ENCODE assay signal across 21 mouse cellular contexts in the genomic region with DNA sequence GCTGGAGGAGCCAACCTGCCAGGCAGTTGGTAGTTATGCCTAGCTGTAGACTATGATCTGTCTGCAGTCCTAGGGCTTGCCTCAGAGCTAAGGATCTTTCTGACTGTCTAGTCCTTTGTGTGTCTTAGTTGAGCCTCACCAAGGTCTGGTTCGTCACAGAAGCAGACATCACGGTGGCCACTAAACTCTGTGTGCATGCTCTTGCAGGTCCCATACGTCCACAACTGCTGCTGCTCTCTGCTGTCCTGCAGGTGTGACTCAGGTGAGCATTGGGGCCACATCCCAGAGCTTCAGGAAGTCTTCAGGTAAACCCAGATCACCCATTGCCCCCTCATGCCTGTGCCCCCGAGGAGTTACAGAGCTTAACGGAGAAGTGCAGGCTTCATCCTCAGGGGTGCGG. TPM values are rescaled to one million over a fixed set of nuclear protein-coding genes. Genes with fewer than 3 reads are reported as not detected.
DNase-seq lines count a peak whose midpoint lies in the region; ATAC-seq and TF ChIP-seq lines count a peak whose summit lies in the region.
"Had no signal": no experiment of that assay in that cellular context is flagged by ENCODE, and none has a peak within 500 bp of the region (broad histone marks: within the 10 kb centered on the region; RNA-seq: fewer than 3 reads in every experiment).

No protein-coding gene starts in this region.

- no peak overlapping the region for H3K27ac ChIP-seq in embryonic facial prominence, embryonic 15.5 days (replicated peaks)
- no peak overlapping the region for H3K27ac ChIP-seq in embryonic facial prominence, embryonic 10.5 days (replicated peaks)
- no peak overlapping the region for H3K27ac ChIP-seq in limb, embryonic 15.5 days
- no peak overlapping the region for H3K27ac ChIP-seq in limb, embryonic 10.5 days
- H3K27ac ChIP-seq in midbrain, embryonic 10.5 days (replicated peaks): 0 out of 2 replicates have a peak overlapping the region, but pooled peaks have one; percentile 13
- no peak overlapping the region for H3K27ac ChIP-seq in midbrain, embryonic 14.5 days (replicated peaks; ENCODE audit: low read depth, low read length)

- 88% methylated on average over 6 of the region's 6 CpGs for WGBS in embryonic facial prominence, embryonic 15.5 days
- 90% methylated on average over 6 of the region's 6 CpGs for WGBS in embryonic facial prominence, embryonic 10.5 days
- 84% methylated on average over 6 of the region's 6 CpGs for WGBS in limb, embryonic 15.5 days
- 91% methylated on average over 6 of the region's 6 CpGs for WGBS in limb, embryonic 10.5 days
- WGBS in midbrain, embryonic 10.5 days: 82% methylated on average over 6 of the region's 6 CpGs
- WGBS in midbrain, embryonic 14.5 days: 86% methylated on average over 6 of the region's 6 CpGs

- peaks cover 9% of the 10 kb centered on the region for H3K27me3 ChIP-seq in embryonic facial prominence, embryonic 15.5 days
- H3K27me3 ChIP-seq in embryonic facial prominence, embryonic 10.5 days (replicated peaks; ENCODE audit: low read depth, poor library complexity, severe bottlenecking): peaks cover 20% of the 10 kb centered on the region
- peaks cover 8% of the 10 kb centered on the region for H3K27me3 ChIP-seq in limb, embryonic 15.5 days
- peaks cover 18% of the 10 kb centered on the region for H3K27me3 ChIP-seq in limb, embryonic 10.5 days (ENCODE audit: low read depth, poor library complexity, severe bottlenecking)
- H3K27me3 ChIP-seq in midbrain, embryonic 10.5 days (ENCODE audit: low read depth, poor library complexity, severe bottlenecking): peaks cover 20% of the 10 kb centered on the region
- 0 out of 2 replicates have a peak, but pooled peaks cover under 1% of the 10 kb centered on the region for H3K27me3 ChIP-seq in midbrain, embryonic 14.5 days (ENCODE audit: control insufficient read depth, insufficient read depth, low read length)
- H3K27me3 ChIP-seq in myocyte (ENCODE audit: control insufficient read depth, insufficient read depth, insufficient read length): no peaks in the 10 kb centered on the region

- no peak overlapping the region for H3K9ac ChIP-seq in embryonic facial prominence, embryonic 15.5 days
- no peak overlapping the region for H3K9ac ChIP-seq in limb, embryonic 15.5 days
- no peak overlapping the region for H3K9ac ChIP-seq in midbrain, embryonic 14.5 days (replicated peaks; ENCODE audit: low read length)

- H3K4me2 ChIP-seq in embryonic facial prominence, embryonic 15.5 days (replicated peaks): no peak overlapping the region
- H3K4me2 ChIP-seq in limb, embryonic 15.5 days: no peak overlapping the region
- no peak overlapping the region for H3K4me2 ChIP-seq in midbrain, embryonic 14.5 days (ENCODE audit: low read length)
- peak overlapping the region; percentile 65 for H3K4me2 ChIP-seq in myocyte (ENCODE audit: low read depth)

- no peak for DNase-seq in embryonic facial prominence, embryonic 10.5 days (ENCODE audit: low spot score)
- no peak for DNase-seq in limb, embryonic 10.5 days (ENCODE audit: low spot score)
- DNase-seq in midbrain, embryonic 10.5 days (ENCODE audit: low spot score): no peak
- DNase-seq in midbrain, embryonic 14.5 days: no peak
- no peak for DNase-seq in layer of hippocampus, postnatal 14 days (ENCODE audit: low spot score in 2 of 2)
- DNase-seq: adrenal gland, adult 2 months; adrenal gland, adult 8-10 months; adrenal gland, postnatal 10 days; adrenal gland, postnatal 14 days; adrenal gland, postnatal 25 days; adrenal gland, postnatal 36 days; B cell, adult 2 months; cerebellum, adult 11 months; cerebellum, adult 11-12 months had no signal

- H3K4me1 ChIP-seq in embryonic facial prominence, embryonic 15.5 days: no peaks in the 10 kb centered on the region; the same call in 1 of the 2 replicates
- peaks cover 20% of the 10 kb centered on the region for H3K4me1 ChIP-seq in embryonic facial prominence, embryonic 10.5 days
- H3K4me1 ChIP-seq in limb, embryonic 15.5 days: no peaks in the 10 kb centered on the region
- H3K4me1 ChIP-seq in limb, embryonic 10.5 days: peaks cover 16% of the 10 kb centered on the region
- H3K4me1 ChIP-seq in midbrain, embryonic 10.5 days: peaks cover 41% of the 10 kb centered on the region
- H3K4me1 ChIP-seq in midbrain, embryonic 14.5 days (ENCODE audit: control insufficient read depth, insufficient read depth, low read length): 0 out of 2 replicates have a peak, but pooled peaks cover 3% of the 10 kb centered on the region

- no peak for ATAC-seq in embryonic facial prominence, embryonic 15.5 days (ENCODE audit: insufficient number of reproducible peaks, low FRiP score, low TSS enrichment, low read depth)
- ATAC-seq in limb, embryonic 15.5 days (ENCODE audit: insufficient number of reproducible peaks, low FRiP score, low TSS enrichment, low read depth): no peak
- no peak for ATAC-seq in midbrain, embryonic 14.5 days (ENCODE audit: low FRiP score, low TSS enrichment)
- ATAC-seq: activated CD4-positive, CD25-positive, alpha-beta regulatory T cell, adult 4 months; CD4-positive, CD25-positive, alpha-beta regulatory T cell, adult 4 months; Patski had no signal

- TF ChIP-seq POLR2A in myocyte (IDR thresholded peaks at IDR 0.05; ENCODE audit: insufficient read length, low read depth): peak; percentile 65

- no peaks in the 10 kb centered on the region for H3K36me3 ChIP-seq in embryonic facial prominence, embryonic 15.5 days
- no peaks in the 10 kb centered on the region for H3K36me3 ChIP-seq in embryonic facial prominence, embryonic 10.5 days (replicated peaks)
- H3K36me3 ChIP-seq in limb, embryonic 15.5 days: no peaks in the 10 kb centered on the region
- H3K36me3 ChIP-seq in limb, embryonic 10.5 days: no peaks in the 10 kb centered on the region
- H3K36me3 ChIP-seq in midbrain, embryonic 10.5 days: no peaks in the 10 kb centered on the region
- H3K36me3 ChIP-seq in midbrain, embryonic 14.5 days (ENCODE audit: control insufficient read depth, insufficient read depth, low read length): no peaks in the 10 kb centered on the region
- H3K36me3 ChIP-seq in myocyte (ENCODE audit: control insufficient read depth, insufficient read depth): no peaks in the 10 kb centered on the region
- H3K36me3 ChIP-seq: G1E had no signal

- H3K9me3 ChIP-seq in embryonic facial prominence, embryonic 15.5 days (replicated peaks): no peaks in the 10 kb centered on the region
- no peaks in the 10 kb centered on the region for H3K9me3 ChIP-seq in embryonic facial prominence, embryonic 10.5 days
- H3K9me3 ChIP-seq in limb, embryonic 15.5 days: no peaks in the 10 kb centered on the region
- H3K9me3 ChIP-seq in limb, embryonic 10.5 days (replicated peaks): no peaks in the 10 kb centered on the region
- no peaks in the 10 kb centered on the region for H3K9me3 ChIP-seq in midbrain, embryonic 10.5 days (replicated peaks)
- H3K9me3 ChIP-seq in midbrain, embryonic 14.5 days (ENCODE audit: control insufficient read depth, low read length): no peaks in the 10 kb centered on the region
- H3K9me3 ChIP-seq: G1E had no signal

- peak overlapping the region; percentile 3; the same call in 1 of the 2 replicates for H3K4me3 ChIP-seq in embryonic facial prominence, embryonic 15.5 days (replicated peaks)
- no peak overlapping the region for H3K4me3 ChIP-seq in embryonic facial prominence, embryonic 10.5 days
- H3K4me3 ChIP-seq in limb, embryonic 15.5 days: 0 out of 2 replicates have a peak overlapping the region, but pooled peaks have one; percentile 3
- no peak overlapping the region for H3K4me3 ChIP-seq in limb, embryonic 10.5 days
- H3K4me3 ChIP-seq in midbrain, embryonic 10.5 days: no peak overlapping the region
- no peak overlapping the region for H3K4me3 ChIP-seq in midbrain, embryonic 14.5 days (replicated peaks; ENCODE audit: low read depth, low read length)
- peak overlapping the region; percentile 43 for H3K4me3 ChIP-seq in myocyte

- no peaks in the 10 kb centered on the region for H3K79me2 ChIP-seq in myocyte (ENCODE audit: control insufficient read depth, insufficient read depth)

- H3ac ChIP-seq in myocyte (ENCODE audit: control insufficient read depth, insufficient read length): no peak overlapping the region

RNA-seq across cellular contexts. Expression of a gene that starts 0.8 kb away (rescaled TPM):
- polyA plus RNA-seq in embryonic facial prominence, embryonic 15.5 days (2015; fragmentation: Nextera tagmentation; extraction: Ambion mirVana): 150 and 219 TPM in 2 replicates
- polyA plus RNA-seq in embryonic facial prominence, embryonic 10.5 days (2016; fragmentation: Nextera tagmentation; extraction: Ambion mirVana): 0.21 and 0.30 TPM in 2 replicates
- 127 and 317 TPM in 2 replicates for polyA plus RNA-seq in limb, embryonic 15.5 days (2015; fragmentation: Nextera tagmentation; extraction: Ambion mirVana)
- polyA plus RNA-seq in limb, embryonic 10.5 days (2016; fragmentation: Nextera tagmentation; extraction: Ambion mirVana): 0.24 and 0.78 TPM in 2 replicates
- 0.11 and 0.37 TPM in 2 replicates for polyA plus RNA-seq in midbrain, embryonic 10.5 days (2016; fragmentation: Nextera tagmentation; extraction: Ambion mirVana)
- 0.12 and 0.18 TPM in 2 replicates for polyA plus RNA-seq in midbrain, embryonic 14.5 days (2014; fragmentation: Nextera tagmentation; extraction: Ambion mirVana)
- polyA plus RNA-seq in myocyte (2012; fragmentation: generic; extraction: Trizol): 876 TPM
- under 1 TPM; 0.64 to 0.67 TPM for total RNA-seq in layer of hippocampus, postnatal 14 days (2021)
- total RNA-seq: adrenal gland, postnatal 25 days; G1E had no signal
- polyA plus RNA-seq: adrenal gland, adult 2 months; G1E had no signal

RNA-seq across cellular contexts. Expression of a gene that starts 26.4 kb away (rescaled TPM):
- polyA plus RNA-seq in embryonic facial prominence, embryonic 15.5 days (2015; fragmentation: Nextera tagmentation; extraction: Ambion mirVana): 16.7 and 17.0 TPM in 2 replicates
- 23.7 and 26.4 TPM in 2 replicates for polyA plus RNA-seq in embryonic facial prominence, embryonic 10.5 days (2016; fragmentation: Nextera tagmentation; extraction: Ambion mirVana)
- 16.4 and 16.8 TPM in 2 replicates for polyA plus RNA-seq in limb, embryonic 15.5 days (2015; fragmentation: Nextera tagmentation; extraction: Ambion mirVana)
- polyA plus RNA-seq in limb, embryonic 10.5 days (2016; fragmentation: Nextera tagmentation; extraction: Ambion mirVana): 22.8 and 24.7 TPM in 2 replicates
- polyA plus RNA-seq in midbrain, embryonic 10.5 days (2016; fragmentation: Nextera tagmentation; extraction: Ambion mirVana): 20.3 and 22.5 TPM in 2 replicates
- 11.3 and 13.1 TPM in 2 replicates for polyA plus RNA-seq in midbrain, embryonic 14.5 days (2014; fragmentation: Nextera tagmentation; extraction: Ambion mirVana)
- 14.7 TPM for polyA plus RNA-seq in myocyte (2012; fragmentation: generic; extraction: Trizol)
- 1 to 10 TPM; 8.4 to 8.5 TPM for total RNA-seq in layer of hippocampus, postnatal 14 days (2021)

RNA-seq across cellular contexts. Expression of a gene that starts 26.5 kb away (rescaled TPM):
- 33.9 and 35.4 TPM in 2 replicates for polyA plus RNA-seq in embryonic facial prominence, embryonic 15.5 days (2015; fragmentation: Nextera tagmentation; extraction: Ambion mirVana)
- 30.4 and 32.6 TPM in 2 replicates for polyA plus RNA-seq in embryonic facial prominence, embryonic 10.5 days (2016; fragmentation: Nextera tagmentation; extraction: Ambion mirVana)
- polyA plus RNA-seq in limb, embryonic 15.5 days (2015; fragmentation: Nextera tagmentation; extraction: Ambion mirVana): 30.3 and 33.8 TPM in 2 replicates
- polyA plus RNA-seq in limb, embryonic 10.5 days (2016; fragmentation: Nextera tagmentation; extraction: Ambion mirVana): 31.3 and 34.0 TPM in 2 replicates
- 30.0 and 37.6 TPM in 2 replicates for polyA plus RNA-seq in midbrain, embryonic 10.5 days (2016; fragmentation: Nextera tagmentation; extraction: Ambion mirVana)
- 29.3 and 36.6 TPM in 2 replicates for polyA plus RNA-seq in midbrain, embryonic 14.5 days (2014; fragmentation: Nextera tagmentation; extraction: Ambion mirVana)
- 13.1 TPM for polyA plus RNA-seq in myocyte (2012; fragmentation: generic; extraction: Trizol)
- total RNA-seq in layer of hippocampus, postnatal 14 days (2021): 10 to 100 TPM; 19.8 to 22.2 TPM

RNA-seq across cellular contexts. Expression of a gene that starts 53.9 kb away (rescaled TPM):
- polyA plus RNA-seq in embryonic facial prominence, embryonic 15.5 days (2015; fragmentation: Nextera tagmentation; extraction: Ambion mirVana): 1.9 and 2.2 TPM in 2 replicates
- 0.69 and 1.2 TPM in 2 replicates for polyA plus RNA-seq in embryonic facial prominence, embryonic 10.5 days (2016; fragmentation: Nextera tagmentation; extraction: Ambion mirVana)
- 1.1 and 2.3 TPM in 2 replicates for polyA plus RNA-seq in limb, embryonic 15.5 days (2015; fragmentation: Nextera tagmentation; extraction: Ambion mirVana)
- polyA plus RNA-seq in limb, embryonic 10.5 days (2016; fragmentation: Nextera tagmentation; extraction: Ambion mirVana): 1.1 and 2.0 TPM in 2 replicates
- 0.99 and 1.1 TPM in 2 replicates for polyA plus RNA-seq in midbrain, embryonic 10.5 days (2016; fragmentation: Nextera tagmentation; extraction: Ambion mirVana)
- polyA plus RNA-seq in midbrain, embryonic 14.5 days (2014; fragmentation: Nextera tagmentation; extraction: Ambion mirVana): 0.30 and 0.50 TPM in 2 replicates
- 0.70 TPM for polyA plus RNA-seq in myocyte (2012; fragmentation: generic; extraction: Trizol)
- under 1 TPM; 0.24 to 0.67 TPM for total RNA-seq in layer of hippocampus, postnatal 14 days (2021)

Comparison
In these comparisons a context has a peak if more than half of its experiments do, and no peak if none do; other contexts are left out.
1. H3K4me3 ChIP-seq: peak in embryonic facial prominence, embryonic 15.5 days (single experiment), limb, embryonic 15.5 days (single experiment) and myocyte (single experiment); none in embryonic facial prominence, embryonic 10.5 days (single experiment), limb, embryonic 10.5 days (single experiment), midbrain, embryonic 10.5 days (single experiment) and midbrain, embryonic 14.5 days (single experiment).
2. RNA of a gene that starts 0.8 kb away (polyA plus RNA-seq): 876 TPM in myocyte (single experiment), 150 to 219 TPM in embryonic facial prominence, embryonic 15.5 days and 127 to 317 TPM in limb, embryonic 15.5 days; 0.24 to 0.78 TPM in limb, embryonic 10.5 days, 0.21 to 0.30 TPM in embryonic facial prominence, embryonic 10.5 days, 0.12 to 0.18 TPM in midbrain, embryonic 14.5 days and 0.11 to 0.37 TPM in midbrain, embryonic 10.5 days; every median in the first group is over 10 times any median in the second.